Mouse (Mus musculus) bone marrow, adult 2 months (tissue): Measurements from ENCODE around the gene Lrrc8a.

Experiments
- CTCF ChIP-seq: fragments of 200-500 bp; IDR thresholded peaks from 2 replicates; pipeline ENCODE4 v1.5.1; 2011; ENCODE audit warnings: low read length, control low read depth; ENCODE audit not compliant: control insufficient read depth, insufficient read depth
- POLR2A ChIP-seq: fragments of 200-500 bp; IDR thresholded peaks from 2 replicates; pipeline ENCODE4 v1.6.1; 2011; ENCODE audit warnings: low read depth, mild to moderate bottlenecking, control low read depth, low read length, borderline replicate concordance; ENCODE audit not compliant: control insufficient read depth

DNA sequence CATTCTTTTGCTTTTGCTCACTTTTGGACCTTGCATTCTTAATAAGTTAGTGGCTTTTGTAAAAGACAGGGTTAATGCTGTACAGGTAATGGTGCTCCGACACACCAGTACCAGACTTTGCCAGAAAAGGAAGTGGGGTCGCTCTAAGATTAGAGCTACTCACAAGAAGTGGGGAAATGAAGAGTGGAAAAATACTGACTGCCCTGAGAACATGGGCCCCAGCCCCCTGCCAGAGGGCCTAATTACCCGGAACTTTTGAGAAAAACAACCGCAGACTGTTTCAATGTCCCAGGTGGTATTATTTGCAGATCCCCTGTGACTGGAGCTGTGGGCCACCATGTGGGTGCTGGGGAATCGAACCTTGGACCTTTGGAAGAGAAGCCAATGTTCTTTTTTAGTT lies 1.9 kb upstream of the Lrrc8a start:
- TF ChIP-seq CTCF (no peak), POLR2A (no peak)
